Mouse (Mus musculus) kidney, adult 10 weeks (tissue): ENCODE measurements around the gene Aga. TPM values are rescaled to one million over a fixed set of nuclear protein-coding genes. Genes with fewer than 3 reads are reported as not detected.

Source experiments
- polyA plus RNA-seq: library from polyadenylated mRNA; stranded (reverse); fragments of 350-450 nt; fragmentation: Illumina TruSeq; extraction: RNeasy Lipid Tissue Mini Kit (QIAGEN cat#74804); gene quantifications from one replicate; pipeline ENCODE4 v1.2.3, GENCODE M21; 2014; ENCODE audit warnings: low read depth, low replicate concordance

Gene Aga
- 60.4 TPM for polyA plus RNA-seq

GRCm38 (mm10) chr8:53511551-53512127 is at the start of gene Aga:
TSS of gene Aga (plus strand) at chr8:53511727.

Other genes starting within 250 kb of the Aga start
- gene Neil3, start 127.3 kb downstream of the Aga start, polyA plus RNA-seq: not detected